Mouse (Mus musculus) left cerebral cortex, adult 8-10 months (tissue): ENCODE results near the gene Zscan4b. TPM values are rescaled to one million over a fixed set of nuclear protein-coding genes. Genes with fewer than 3 reads are reported as not detected.
"Not testable (repeated sequence)": the region's sequence is repeated elsewhere in the genome, so short reads cannot be mapped to it uniquely, and the experiment has no call there.

Source experiments
- DNase-seq, 2 experiments: peaks; one replicate each; pipeline ENCODE4 v3.0.0; 2022; ENCODE audit warnings: low spot score in 2 of 2
- total RNA-seq, 4 experiments: library from RNA; stranded (reverse); gene quantifications; 2 replicates each; pipeline ENCODE4 v1.2.4; 2022

Zscan4b gene
- total RNA-seq = not detected

GRCm38 (mm10) chr7:10904950-10905349 is at the start of gene Zscan4b:
TSS of gene Zscan4b (minus strand) at chr7:10905050.
- DNase-seq = not testable (repeated sequence)

Other genes with a start within 250 kb of the Zscan4b start
- gene Nlrp4b, start 217.3 kb downstream of the Zscan4b start, total RNA-seq = not detected
- not detected for gene Vmn1r71, start 150.7 kb downstream of the Zscan4b start, total RNA-seq
- gene Zscan4c, start 100.7 kb upstream of the Zscan4b start, total RNA-seq = not detected
- gene Zscan4-ps1, start 164.6 kb upstream of the Zscan4b start, total RNA-seq = not detected